Mouse (Mus musculus) left cerebral cortex, adult 18-20 months (tissue): ENCODE measurements around the gene Grpr. TPM values are rescaled to one million over a fixed set of nuclear protein-coding genes. Genes with fewer than 3 reads are reported as not detected.

Experiments used
- DNase-seq, 2 experiments: peaks; one replicate each; pipeline ENCODE4 v3.0.0; 2021 to 2022; ENCODE audit warnings: low spot score in 2 of 2, mixed read lengths in 1 of 2
- long read RNA-seq, 2 experiments: library from polyadenylated mRNA; stranded (forward); transcript quantifications; one replicate each; pipeline ENCODE4 v2.0.0; 2021
- total RNA-seq, 2 experiments: library from RNA; stranded (reverse); gene quantifications; 2 replicates each; pipeline ENCODE4 v1.2.3; 2021

Gene Grpr
- 1 to 10 TPM; 1.8 to 1.9 TPM for total RNA-seq
- long read RNA-seq, experiment 1 = 0 reads
- long read RNA-seq, experiment 2 = 0 reads

DNA sequence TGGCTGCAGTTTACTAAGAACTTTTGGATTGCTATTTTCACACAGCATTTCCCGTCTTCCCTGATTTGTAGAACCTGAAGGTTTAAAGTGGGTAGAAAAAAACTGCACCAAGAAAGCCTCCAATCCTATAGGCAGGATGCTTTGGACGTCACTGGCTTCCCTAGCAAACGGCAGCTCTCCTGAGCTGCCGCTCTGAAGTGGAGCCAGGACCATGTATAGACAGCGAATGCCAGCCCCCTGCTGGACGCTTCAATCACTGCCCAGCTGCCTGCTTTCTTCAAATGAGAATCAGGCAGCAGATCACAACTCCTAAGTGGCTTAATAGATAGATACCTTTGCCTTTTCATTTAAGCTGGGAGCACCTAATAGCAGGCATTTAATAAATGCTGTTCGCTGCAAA is at the start of gene Grpr:
Grpr (minus strand) TSS at position 12 of the 400 bp plus-strand sequence.
- DNase-seq = peak; percentile 39 to 49

DNA sequence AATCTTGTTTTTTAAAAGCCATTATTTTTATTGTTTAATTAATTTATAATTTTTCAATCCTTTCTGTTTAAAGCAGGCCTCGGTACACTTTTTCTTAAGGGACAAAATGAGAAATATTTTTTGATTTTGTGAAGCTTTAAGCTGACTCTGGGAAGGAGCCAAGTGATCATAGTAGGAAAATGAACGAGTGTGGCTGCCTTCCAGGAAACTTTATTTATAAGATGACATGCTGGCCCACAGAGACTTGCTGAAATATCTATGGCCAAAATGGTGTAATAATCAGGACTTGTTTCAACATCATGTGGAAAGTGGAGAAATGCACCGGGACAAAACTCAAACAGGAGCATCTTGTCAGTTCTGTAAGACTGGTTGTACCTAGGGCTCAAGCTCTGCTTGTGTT is 11.0 kb upstream of the Grpr start:
- DNase-seq = no peak

DNA sequence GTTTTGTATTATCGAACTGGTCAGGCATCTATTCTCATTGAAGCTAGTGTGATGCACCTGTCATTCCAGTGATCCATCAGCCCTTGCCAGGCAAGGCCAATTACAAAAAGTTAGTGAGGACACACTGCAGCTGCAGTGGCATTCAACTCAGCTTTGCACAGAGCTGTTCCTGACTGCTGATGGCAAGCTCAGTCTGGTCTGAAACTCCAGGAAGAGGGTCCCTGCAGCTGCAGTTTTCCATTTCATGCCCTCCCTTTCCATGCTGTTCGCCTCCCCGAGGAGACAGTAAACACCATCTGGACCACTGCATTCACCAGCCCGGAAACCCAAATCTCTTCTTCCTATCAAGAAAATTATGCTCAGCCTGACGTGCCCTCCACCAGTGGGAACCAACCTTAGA is 2.4 kb downstream of the Grpr start:
- DNase-seq = no peak

DNA sequence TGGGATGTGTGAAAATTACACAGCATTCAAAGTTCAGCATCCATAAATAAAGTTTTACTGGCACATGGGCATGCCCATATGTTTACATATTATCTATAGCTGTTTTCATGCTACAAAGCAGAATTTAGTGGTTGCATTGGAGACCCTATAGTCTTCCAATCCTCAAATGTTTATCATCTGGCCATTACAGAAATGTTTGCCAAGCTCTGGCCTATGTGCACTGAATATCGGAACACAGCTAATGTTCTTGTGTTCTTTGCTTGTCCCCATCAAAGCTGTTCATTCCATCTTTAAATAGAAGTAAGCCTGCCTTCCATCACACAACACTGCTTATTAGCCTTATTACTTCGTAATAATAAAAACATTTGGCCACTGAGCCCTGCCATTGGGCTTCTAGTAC is 16.6 kb downstream of the Grpr start:
- DNase-seq = no peak

DNA sequence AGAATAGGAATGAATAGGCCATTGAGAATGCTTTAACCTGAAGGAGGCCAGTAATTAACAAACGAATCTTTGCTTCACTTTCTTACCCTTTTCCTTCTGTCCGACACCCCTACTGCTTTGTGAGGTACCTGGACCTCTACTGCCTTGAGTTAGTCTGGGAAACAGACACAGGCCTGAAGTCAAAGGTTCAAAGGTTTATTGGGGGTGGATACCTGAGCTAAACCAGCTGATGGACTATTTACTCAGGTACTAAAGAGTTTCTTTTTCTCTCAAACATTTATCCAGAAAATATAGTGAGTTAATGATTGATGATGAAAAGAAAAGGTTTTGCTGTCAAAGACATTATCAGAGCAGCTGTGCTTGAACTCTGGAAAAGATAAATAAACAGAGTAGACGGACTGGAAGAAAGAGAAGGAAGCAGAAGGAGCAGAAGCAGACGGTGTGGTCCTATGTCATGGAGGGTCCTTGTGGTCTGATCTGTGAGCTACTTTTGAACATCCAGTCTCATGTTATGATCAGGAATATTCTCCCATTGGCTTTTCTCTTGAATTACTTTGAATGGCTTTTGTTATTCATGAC is 30.4 kb downstream of the Grpr start:
- no peak for DNase-seq

DNA sequence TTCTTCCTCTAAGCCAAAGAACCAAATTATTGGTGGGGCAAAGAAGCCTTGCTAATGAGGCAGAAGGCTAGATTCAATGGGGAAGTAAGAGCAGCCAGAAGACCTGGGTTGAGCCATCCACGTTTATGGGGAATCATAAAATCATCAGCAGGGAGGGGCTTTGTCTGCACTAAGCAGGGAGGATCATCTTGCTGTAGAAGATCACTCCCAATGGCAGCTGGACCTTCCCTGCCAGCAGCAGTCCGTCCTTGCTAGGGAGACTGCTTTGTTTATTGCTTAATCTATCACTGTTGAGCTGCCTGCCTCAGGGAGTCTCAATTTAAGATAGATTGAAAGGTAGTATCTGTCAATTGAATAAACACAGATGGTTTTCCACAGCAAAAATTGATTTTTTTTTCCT is 37.7 kb downstream of the Grpr start:
- no peak for DNase-seq

DNA sequence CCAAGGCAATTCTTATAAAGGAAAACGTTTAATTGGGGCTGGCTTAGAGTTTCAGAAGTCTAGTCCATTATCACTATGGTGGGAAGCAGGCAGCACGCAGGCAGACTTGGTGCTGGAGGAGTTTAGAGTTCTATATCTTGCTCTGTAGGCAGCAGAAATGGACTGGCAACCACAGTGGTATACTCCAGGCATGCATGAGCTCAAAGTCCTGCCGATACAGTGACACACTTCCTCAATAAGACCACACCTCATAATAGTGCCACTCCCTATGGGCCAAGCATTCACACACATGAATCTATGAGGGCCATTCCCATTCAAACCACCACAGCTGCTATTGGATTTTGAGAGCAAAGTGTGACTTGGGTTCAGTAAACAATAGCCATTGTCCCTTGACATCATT is 47.4 kb downstream of the Grpr start:
- DNase-seq = no peak

Other genes starting within 250 kb of the Grpr start
- gene Rnf138rt1, start 211.7 kb upstream of the Grpr start, total RNA-seq = under 1 TPM; 0.51 to 0.56 TPM